Mouse (Mus musculus): Measurements from ENCODE around the gene Adat1. TPM values are rescaled to one million over a fixed set of nuclear protein-coding genes. Genes with fewer than 3 reads are reported as not detected.
A peak's percentile ranks its signal among the peaks of the same experiment; 100 is the strongest.

Adat1 gene
- total and polyA plus RNA-seq, 2 experiments from 2014 or later, result 3.8 to 4.7 TPM

GRCm38 (mm10) chr8:111991278-111991677 lies 824 bp downstream of the Adat1 start:
- Histone ChIP-seq H3K4me3 (ENCODE audit: low read length) (peak overlapping the region; percentile 70), H3K27ac (no peak overlapping the region), H3K9ac (replicated peaks; ENCODE audit: low read length) (peak overlapping the region; percentile 70), H3K36me3 (ENCODE audit: insufficient read depth, low read length) (peaks cover 35% of the 10 kb centered on the region), H3K9me3 (ENCODE audit: low read length) (no peaks in the 10 kb centered on the region), H3K27me3 (ENCODE audit: insufficient read depth, low read length) (no peaks in the 10 kb centered on the region), H3K4me2 (ENCODE audit: low read depth, low read length) (peak overlapping the region; percentile 92), H3K4me1 (ENCODE audit: insufficient read depth, low read length) (no peaks in the 10 kb centered on the region)
- ATAC-seq, result no peak
- 59% methylated on average over 8 of the region's 8 CpGs for WGBS
- DNase-seq (ENCODE audit: low spot score), result no peak
- TF ChIP-seq CTCF (IDR thresholded peaks at IDR 0.05; ENCODE audit: low read depth), result no peak

- H3K4me2 ChIP-seq (ENCODE audit: low read depth, low read length), result no peak overlapping the region
- DNase-seq (ENCODE audit: low spot score), result peak; percentile 83
- no peaks in the 10 kb centered on the region for H3K4me1 ChIP-seq (ENCODE audit: insufficient read depth, low read length)
- 0 out of 2 replicates have a peak, but pooled peaks have one; percentile 21 for ATAC-seq
- H3K27ac ChIP-seq, result no peak overlapping the region
- no peak overlapping the region for H3K9ac ChIP-seq (replicated peaks; ENCODE audit: low read length)
- H3K27me3 ChIP-seq (ENCODE audit: insufficient read depth, low read length), result no peaks in the 10 kb centered on the region
- no peaks in the 10 kb centered on the region for H3K9me3 ChIP-seq (ENCODE audit: low read length)
- TF ChIP-seq CTCF (IDR thresholded peaks at IDR 0.05; ENCODE audit: low read depth), result peak; percentile 88
- H3K36me3 ChIP-seq (ENCODE audit: insufficient read depth, low read length), result peaks cover 22% of the 10 kb centered on the region; the same call in 1 of the 2 replicates
- WGBS, result 10% methylated on average over 7 of the region's 7 CpGs
- no peak overlapping the region for H3K4me3 ChIP-seq (ENCODE audit: low read length)
Measured at GRCm38 (mm10) chr8:111989911-111990310, 2.2 kb downstream of the Adat1 start.

- Histone ChIP-seq H3K9ac (replicated peaks; ENCODE audit: low read length) (no peak overlapping the region), H3K36me3 (ENCODE audit: insufficient read depth, low read length) (peaks cover 5% of the 10 kb centered on the region; the same call in 1 of the 2 replicates), H3K27me3 (ENCODE audit: insufficient read depth, low read length) (no peaks in the 10 kb centered on the region), H3K9me3 (ENCODE audit: low read length) (no peaks in the 10 kb centered on the region), H3K4me2 (ENCODE audit: low read depth, low read length) (no peak overlapping the region), H3K4me1 (ENCODE audit: insufficient read depth, low read length) (no peaks in the 10 kb centered on the region), H3K4me3 (ENCODE audit: low read length) (no peak overlapping the region), H3K27ac (no peak overlapping the region)
- ATAC-seq (no peak), DNase-seq (ENCODE audit: low spot score) (no peak)
- TF ChIP-seq CTCF (IDR thresholded peaks at IDR 0.05; ENCODE audit: low read depth), result no peak
- 89% methylated on average over 10 of the region's 10 CpGs for WGBS
Measured at GRCm38 (mm10) chr8:111984511-111984910, 7.6 kb downstream of the Adat1 start.

GRCm38 (mm10) chr8:111982116-111982515 lies 10.0 kb downstream of the Adat1 start:
- Histone ChIP-seq H3K27ac (no peak overlapping the region), H3K4me3 (ENCODE audit: low read length) (no peak overlapping the region), H3K36me3 (ENCODE audit: insufficient read depth, low read length) (no peaks in the 10 kb centered on the region; the same call in 1 of the 2 replicates), H3K27me3 (ENCODE audit: insufficient read depth, low read length) (no peaks in the 10 kb centered on the region), H3K9me3 (ENCODE audit: low read length) (no peaks in the 10 kb centered on the region), H3K4me2 (ENCODE audit: low read depth, low read length) (no peak overlapping the region), H3K4me1 (ENCODE audit: insufficient read depth, low read length) (no peaks in the 10 kb centered on the region), H3K9ac (replicated peaks; ENCODE audit: low read length) (no peak overlapping the region)
- DNase-seq (ENCODE audit: low spot score) (no peak), ATAC-seq (no peak)
- TF ChIP-seq CTCF (IDR thresholded peaks at IDR 0.05; ENCODE audit: low read depth), result peak; percentile 43
- WGBS, result 83% methylated on average over 7 of the region's 7 CpGs

- no peak overlapping the region for H3K4me2 ChIP-seq (ENCODE audit: low read depth, low read length)
- no peak overlapping the region for H3K9ac ChIP-seq (replicated peaks; ENCODE audit: low read length)
- no peaks in the 10 kb centered on the region; the same call in 1 of the 2 replicates for H3K36me3 ChIP-seq (ENCODE audit: insufficient read depth, low read length)
- ATAC-seq, result no peak
- no peak overlapping the region for H3K4me3 ChIP-seq (ENCODE audit: low read length)
- no peaks in the 10 kb centered on the region for H3K4me1 ChIP-seq (ENCODE audit: insufficient read depth, low read length)
- peak; percentile 18 for DNase-seq (ENCODE audit: low spot score)
- H3K27ac ChIP-seq, result no peak overlapping the region
- WGBS, result 59% methylated on average over 10 of the region's 10 CpGs
- H3K9me3 ChIP-seq (ENCODE audit: low read length), result no peaks in the 10 kb centered on the region
- H3K27me3 ChIP-seq (ENCODE audit: insufficient read depth, low read length), result no peaks in the 10 kb centered on the region
- no peak for TF ChIP-seq CTCF (IDR thresholded peaks at IDR 0.05; ENCODE audit: low read depth)
Measured at GRCm38 (mm10) chr8:111978147-111978546, 14.0 kb downstream of the Adat1 start.

- Histone ChIP-seq H3K4me2 (ENCODE audit: low read depth, low read length) (no peak overlapping the region), H3K36me3 (ENCODE audit: insufficient read depth, low read length) (0 out of 2 replicates have a peak, but pooled peaks cover 1% of the 10 kb centered on the region), H3K27ac (no peak overlapping the region), H3K9ac (replicated peaks; ENCODE audit: low read length) (no peak overlapping the region), H3K9me3 (ENCODE audit: low read length) (no peaks in the 10 kb centered on the region), H3K27me3 (ENCODE audit: insufficient read depth, low read length) (no peaks in the 10 kb centered on the region), H3K4me1 (ENCODE audit: insufficient read depth, low read length) (no peaks in the 10 kb centered on the region), H3K4me3 (ENCODE audit: low read length) (no peak overlapping the region)
- WGBS, result 83% methylated on average over 2 of the region's 2 CpGs
- DNase-seq (ENCODE audit: low spot score) (no peak), ATAC-seq (no peak)
- TF ChIP-seq CTCF (IDR thresholded peaks at IDR 0.05; ENCODE audit: low read depth), result no peak
Measured at GRCm38 (mm10) chr8:111976326-111976725, 15.8 kb downstream of the Adat1 start.

GRCm38 (mm10) chr8:111975706-111976105 lies 16.4 kb downstream of the Adat1 start:
- no peak for TF ChIP-seq CTCF (IDR thresholded peaks at IDR 0.05; ENCODE audit: low read depth)
- no peak overlapping the region for H3K4me3 ChIP-seq (ENCODE audit: low read length)
- 91% methylated on average over 2 of the region's 2 CpGs for WGBS

More at GRCm38 (mm10) chr8:111975706-111976105, 16.4 kb downstream of the Adat1 start:
- Histone ChIP-seq H3K9ac (replicated peaks; ENCODE audit: low read length) (no peak overlapping the region), H3K27ac (no peak overlapping the region), H3K4me1 (ENCODE audit: insufficient read depth, low read length) (no peaks in the 10 kb centered on the region), H3K27me3 (ENCODE audit: insufficient read depth, low read length) (no peaks in the 10 kb centered on the region), H3K4me2 (ENCODE audit: low read depth, low read length) (no peak overlapping the region), H3K36me3 (ENCODE audit: insufficient read depth, low read length) (0 out of 2 replicates have a peak, but pooled peaks cover 4% of the 10 kb centered on the region), H3K9me3 (ENCODE audit: low read length) (no peaks in the 10 kb centered on the region)
- DNase-seq (ENCODE audit: low spot score), result no peak
- no peak for ATAC-seq
